Mouse (Mus musculus) lung, postnatal 14 days (tissue): ENCODE measurements around the gene Smarcd3.
"Not testable (repeated sequence)": the region's sequence is repeated elsewhere in the genome, so short reads cannot be mapped to it uniquely, and the experiment has no call there.

Source experiments
- DNase-seq: peaks from one replicate; pipeline ENCODE4 v3.0.0; 2021

The Smarcd3 gene

GRCm38 (mm10) chr5:24596519-24597171 is 27.6 kb downstream of the Smarcd3 start:
- DNase-seq, result no peak

DNA sequence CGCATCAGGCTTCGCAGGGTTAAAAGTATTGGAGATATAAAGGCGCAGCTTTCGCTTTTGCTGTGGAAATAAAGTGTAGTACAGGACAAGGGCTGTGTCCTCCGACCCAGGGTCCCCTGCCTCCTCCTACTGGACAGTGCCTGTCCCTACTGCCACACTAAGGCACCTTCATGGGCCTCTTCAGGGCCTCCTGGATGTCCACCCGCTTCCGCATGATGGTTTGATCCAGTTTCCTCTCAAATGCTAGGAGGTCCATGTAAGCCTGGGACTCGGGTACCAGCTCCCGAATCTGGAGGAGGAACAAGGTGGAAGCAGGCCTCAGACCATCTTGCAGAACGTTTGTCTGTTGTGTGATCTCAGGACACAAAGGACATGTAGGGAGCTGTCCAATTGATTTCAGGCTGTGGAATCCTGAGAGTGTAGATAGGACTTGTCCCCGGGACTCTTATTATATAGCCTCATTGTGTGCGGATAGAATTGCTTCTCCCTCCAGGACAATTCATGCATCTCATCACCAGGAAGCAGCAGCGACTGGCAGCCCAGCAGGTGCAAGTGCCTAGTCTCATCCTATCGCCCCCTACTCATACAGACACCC is 28.3 kb downstream of the Smarcd3 start:
- DNase-seq, result no peak

GRCm38 (mm10) chr5:24595261-24595660 is 28.9 kb downstream of the Smarcd3 start:
- no peak for DNase-seq

GRCm38 (mm10) chr5:24594346-24594745 is 29.9 kb downstream of the Smarcd3 start:
- DNase-seq, result no peak

GRCm38 (mm10) chr5:24593928-24594327 is 30.3 kb downstream of the Smarcd3 start:
- no peak for DNase-seq

DNA sequence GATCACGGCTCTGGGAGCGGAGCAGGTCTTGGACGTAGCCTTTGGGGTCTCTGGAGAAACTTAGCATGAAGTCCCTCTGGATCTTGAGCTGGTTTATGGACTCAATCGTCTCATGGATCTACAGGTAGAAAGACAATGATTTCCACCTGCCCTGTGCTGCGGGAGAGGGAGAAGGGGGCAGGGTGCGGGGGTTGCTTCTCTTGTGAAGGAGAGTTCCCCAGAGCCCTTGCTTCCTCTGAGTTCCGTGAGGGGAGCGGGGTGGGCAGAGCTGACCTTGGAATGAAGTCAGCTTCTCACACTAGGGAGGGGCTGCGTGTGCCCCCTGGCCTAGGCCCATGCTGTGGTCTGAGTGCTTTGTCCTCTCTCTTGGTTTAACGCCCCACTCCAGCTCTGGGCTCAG is 31.0 kb downstream of the Smarcd3 start:
- no peak for DNase-seq

- DNase-seq, result no peak
Observed at GRCm38 (mm10) chr5:24592471-24593160, 31.6 kb downstream of the Smarcd3 start.

DNA sequence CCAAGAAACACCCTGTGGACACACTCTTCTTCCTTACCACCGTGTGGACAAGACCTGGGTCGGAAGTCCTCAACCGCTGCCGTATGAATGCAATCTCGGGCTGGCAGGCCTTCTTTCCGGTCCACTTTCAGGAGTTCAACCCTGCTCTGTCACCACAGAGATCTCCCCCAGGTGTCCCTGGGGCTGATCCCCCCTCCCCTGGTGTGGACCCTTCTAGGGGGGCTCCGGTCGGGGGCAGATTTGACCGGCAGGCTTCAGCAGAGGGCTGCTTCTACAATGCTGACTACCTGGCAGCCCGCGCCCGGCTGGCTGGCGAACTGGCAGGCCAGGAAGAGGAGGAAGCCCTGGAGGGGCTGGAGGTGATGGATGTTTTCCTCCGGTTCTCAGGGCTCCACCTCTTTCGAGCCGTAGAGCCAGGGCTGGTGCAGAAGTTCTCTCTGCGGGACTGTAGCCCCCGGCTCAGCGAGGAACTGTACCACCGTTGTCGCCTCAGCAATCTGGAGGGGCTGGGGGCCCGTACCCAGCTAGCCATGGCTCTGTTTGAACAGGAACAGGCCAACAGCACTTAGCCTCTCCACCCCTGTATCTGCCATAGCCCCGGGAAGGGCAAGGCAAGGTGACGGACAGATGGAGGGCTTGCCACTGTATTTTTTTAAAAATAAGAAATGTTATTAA is 32.3 kb downstream of the Smarcd3 start:
- no peak for DNase-seq

DNA sequence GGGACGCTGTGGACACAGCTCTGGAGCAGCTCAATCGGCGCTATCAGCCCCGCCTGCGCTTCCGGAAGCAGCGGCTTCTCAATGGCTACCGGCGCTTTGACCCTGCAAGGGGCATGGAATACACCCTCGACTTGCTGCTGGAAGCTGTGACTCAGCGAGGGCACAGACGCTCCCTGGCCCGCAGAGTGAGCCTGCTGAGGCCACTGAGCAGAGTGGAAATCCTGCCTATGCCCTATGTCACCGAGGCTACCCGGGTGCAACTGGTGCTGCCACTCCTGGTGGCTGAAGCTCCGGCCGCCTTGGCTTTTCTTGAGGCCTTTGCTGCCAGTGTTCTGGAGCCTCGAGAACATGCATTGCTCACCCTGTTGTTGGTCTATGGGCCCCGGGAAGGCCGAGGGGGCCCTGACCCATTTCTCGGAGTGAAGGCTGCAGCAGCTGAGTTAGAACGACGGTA is 32.9 kb downstream of the Smarcd3 start:
- DNase-seq, result no peak

- no peak for DNase-seq
Observed at GRCm38 (mm10) chr5:24589511-24590500, 34.4 kb downstream of the Smarcd3 start.

- DNase-seq, result no peak
Observed at GRCm38 (mm10) chr5:24587200-24587577, 37.0 kb downstream of the Smarcd3 start.

GRCm38 (mm10) chr5:24586547-24587199 is 37.5 kb downstream of the Smarcd3 start, which contains the start of gene Chpf2:
Gene Chpf2, plus strand, starts transcription at chr5:24586741.
- peak; percentile 83 for DNase-seq

- DNase-seq, result no peak
Observed at GRCm38 (mm10) chr5:24586106-24586505, 38.1 kb downstream of the Smarcd3 start.

- DNase-seq, result no peak
Observed at GRCm38 (mm10) chr5:24578109-24578963, 45.9 kb downstream of the Smarcd3 start.

GRCm38 (mm10) chr5:24577183-24577929 is 46.9 kb downstream of the Smarcd3 start, which contains the start of gene Abcf2:
Gene Abcf2, minus strand, starts transcription at chr5:24577467.
- peak; percentile 100 for DNase-seq

- DNase-seq, result peak; percentile 35
Observed at GRCm38 (mm10) chr5:24576801-24577182, 47.4 kb downstream of the Smarcd3 start.

DNA sequence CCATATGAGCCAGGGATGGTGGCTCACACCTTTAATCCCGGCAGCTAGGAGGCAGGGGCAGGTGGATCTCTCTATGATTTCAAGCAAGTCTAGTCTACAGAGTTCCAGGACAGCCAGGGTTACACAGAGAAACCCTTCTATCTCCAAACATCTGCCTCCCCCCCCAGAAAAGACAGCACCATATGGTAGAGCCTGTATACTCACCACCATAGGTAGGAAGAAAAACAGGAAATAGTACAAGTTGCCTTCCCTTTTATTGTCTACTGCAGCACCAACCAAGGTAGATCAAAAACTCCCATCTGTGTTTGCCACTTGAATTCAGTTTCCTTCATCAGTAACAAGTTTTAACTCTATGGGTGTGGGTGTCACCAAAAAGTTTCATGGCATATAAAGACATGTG is 48.3 kb downstream of the Smarcd3 start:
- no peak for DNase-seq

GRCm38 (mm10) chr5:24556709-24557108 is 67.5 kb downstream of the Smarcd3 start, which contains the start of gene 4931409K22Rik:
Gene 4931409K22Rik, minus strand, starts transcription at chr5:24556809.
- no peak for DNase-seq

DNA sequence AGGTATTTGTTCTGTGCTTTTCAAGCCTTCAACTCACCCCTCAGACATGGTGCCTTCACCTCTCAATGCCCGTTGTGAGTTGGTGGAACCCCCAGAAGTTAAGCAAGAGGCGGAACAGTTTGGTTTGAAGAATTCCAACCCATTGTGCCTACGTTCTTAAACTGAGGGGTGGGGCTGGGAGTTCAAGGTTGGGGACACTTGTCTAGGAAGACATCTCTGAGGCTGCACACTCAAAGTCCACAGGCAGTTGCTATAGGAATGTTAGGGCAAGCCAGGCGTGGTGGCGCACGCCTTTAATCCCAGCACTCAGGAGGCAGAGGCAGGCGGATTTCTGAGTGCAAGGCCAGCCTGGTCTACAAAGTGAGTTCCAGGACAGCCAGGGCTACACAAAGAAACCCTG is 68.9 kb downstream of the Smarcd3 start:
- not testable (repeated sequence) for DNase-seq
